Mouse (Mus musculus) megakaryocyte, adult 5-6 weeks (primary cell): Measurements from ENCODE around the gene Mical3. TPM values are rescaled to one million over a fixed set of nuclear protein-coding genes. Genes with fewer than 3 reads are reported as not detected.

ENCODE experiments used
- ATAC-seq: 2 replicates; pipeline ENCODE4 v1.8.0; 2016; ENCODE audit warnings: mild to moderate bottlenecking, inconsistent platforms; ENCODE audit not compliant: poor library complexity, severe bottlenecking
- total RNA-seq, 2 experiments: library from RNA; stranded (forward) in 1 of 2; stranded (reverse) in 1 of 2; fragments of 153-499, 151-499 nt in 1 of 2; fragments of 221-1000, 200-1000 nt in 1 of 2; gene quantifications; 2 replicates each; pipeline versions ENCODE4 v1.2.3 to v1.2.4; 2015 to 2017

Mical3 gene
- total RNA-seq, 2 experiments from 2014 or later: 2.4 to 7.7 TPM

DNA sequence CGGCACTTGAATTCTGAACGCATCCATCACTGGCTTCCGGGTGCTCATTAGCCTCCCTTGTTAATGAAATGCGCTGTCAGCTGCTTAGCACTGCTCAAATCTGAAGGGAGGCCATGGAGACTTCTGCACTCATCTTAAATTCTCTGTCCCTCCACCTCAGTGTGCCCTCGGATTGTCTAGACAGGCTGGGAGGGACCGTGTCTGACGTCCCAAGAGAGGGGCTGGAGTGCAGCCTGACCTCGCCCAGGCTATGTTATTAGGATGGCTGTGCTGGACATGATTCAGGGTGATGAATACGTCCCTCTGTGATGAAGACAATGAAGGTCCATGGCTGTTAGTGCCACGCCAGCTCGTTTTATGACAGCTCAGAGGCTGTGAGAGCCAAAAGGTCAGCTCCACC, 153.8 kb downstream of the Mical3 start:
- ATAC-seq: no peak

DNA sequence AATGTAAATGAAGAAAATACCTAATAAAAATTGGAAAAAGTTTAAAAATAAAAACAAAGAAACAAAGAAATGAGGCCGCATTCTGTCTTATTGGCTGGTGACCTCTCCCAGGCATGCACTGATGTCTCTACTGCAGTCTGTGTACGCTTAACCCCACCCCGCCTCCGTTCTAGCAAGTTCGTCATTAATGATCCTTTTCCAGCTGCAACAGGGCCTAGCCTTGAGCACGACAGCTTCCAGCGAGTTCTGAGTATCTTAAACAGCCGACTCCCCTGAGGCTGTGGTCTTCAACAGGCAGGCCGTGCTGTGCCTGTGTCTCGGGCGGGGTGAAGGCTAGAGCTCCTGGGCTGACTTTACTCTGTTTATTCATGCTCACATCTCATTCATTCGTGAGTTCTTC, 154.7 kb downstream of the Mical3 start:
- no peak for ATAC-seq

DNA sequence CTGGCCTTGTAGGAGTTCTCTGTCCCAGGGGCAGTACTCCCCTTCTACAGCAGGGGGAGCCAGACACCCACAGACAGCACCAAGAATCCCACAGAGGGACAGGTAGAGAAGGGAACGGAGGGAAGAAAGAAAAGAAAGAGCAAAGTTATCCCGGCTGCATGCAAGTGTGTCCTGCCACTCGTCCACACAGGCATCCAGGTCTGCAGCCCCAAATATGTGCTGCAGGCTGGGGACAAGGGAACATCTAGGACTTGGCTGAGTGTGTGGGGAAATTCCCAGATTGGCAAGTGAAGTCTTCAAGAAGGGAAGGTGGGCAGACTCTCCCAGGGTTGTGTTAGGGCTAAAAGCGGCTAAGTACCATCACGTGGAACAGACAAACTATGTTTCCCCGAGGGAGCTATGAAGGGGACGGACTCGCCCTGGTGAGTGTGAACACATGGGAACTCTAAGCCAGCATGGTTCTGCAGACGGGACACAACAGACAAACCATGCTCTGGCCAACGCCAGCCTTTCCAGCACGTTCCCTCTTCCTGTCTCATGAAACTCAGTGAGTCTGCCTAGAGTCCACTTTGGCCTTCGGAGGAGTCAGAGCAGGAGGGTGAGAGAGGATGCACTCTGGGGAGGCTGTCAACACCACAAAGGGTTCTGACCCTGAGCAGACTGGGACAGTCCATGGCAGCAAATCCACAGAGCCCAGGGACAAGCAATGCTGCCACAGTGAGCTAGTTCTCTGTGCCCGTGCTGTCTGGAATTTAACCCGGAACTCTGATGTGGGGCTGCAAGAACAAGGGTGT, 158.8 kb downstream of the Mical3 start:
- peak; percentile 98 for ATAC-seq

DNA sequence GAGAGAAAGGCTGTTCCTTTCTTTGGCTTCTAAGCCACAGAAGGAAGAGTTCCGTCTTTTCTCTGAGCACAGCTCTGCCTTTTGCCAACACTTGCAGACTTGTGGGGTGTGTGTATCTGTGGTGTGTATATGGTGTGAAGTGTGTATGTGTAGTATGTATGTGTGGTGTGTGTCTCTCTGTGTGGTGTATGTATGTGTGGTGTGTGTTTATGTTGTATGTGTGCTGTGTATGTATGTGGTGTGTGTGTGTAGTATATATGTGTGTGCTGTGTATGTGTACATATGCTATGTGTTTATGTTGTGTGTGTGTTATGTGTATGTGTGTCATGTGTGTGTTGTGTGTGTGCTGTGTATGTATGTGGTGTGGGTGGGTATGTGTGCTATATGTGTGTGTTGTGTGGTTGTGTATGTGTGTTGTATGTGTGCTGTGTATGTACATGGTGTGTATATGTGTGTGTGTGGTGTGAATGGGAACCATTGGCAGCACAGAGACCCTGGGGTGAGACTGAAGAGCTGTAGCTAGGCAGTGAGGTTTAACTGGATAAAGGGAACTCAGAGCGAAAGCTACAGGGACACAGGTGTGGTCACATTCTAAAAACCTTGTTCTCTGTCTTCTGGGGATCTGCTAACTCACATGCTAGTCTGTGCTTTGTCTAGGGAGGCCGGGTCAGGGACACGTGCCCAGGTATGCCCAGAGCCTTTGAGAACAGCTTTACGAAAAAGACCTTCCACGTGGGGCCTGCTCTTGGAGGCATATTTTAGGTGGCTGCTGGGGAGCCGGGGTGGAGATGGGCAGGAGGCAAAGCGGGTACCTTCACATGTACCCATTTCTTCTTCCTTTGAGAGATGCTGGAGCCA, 159.6 kb downstream of the Mical3 start:
- peak; percentile 33; the same call in 1 of the 2 replicates for ATAC-seq

DNA sequence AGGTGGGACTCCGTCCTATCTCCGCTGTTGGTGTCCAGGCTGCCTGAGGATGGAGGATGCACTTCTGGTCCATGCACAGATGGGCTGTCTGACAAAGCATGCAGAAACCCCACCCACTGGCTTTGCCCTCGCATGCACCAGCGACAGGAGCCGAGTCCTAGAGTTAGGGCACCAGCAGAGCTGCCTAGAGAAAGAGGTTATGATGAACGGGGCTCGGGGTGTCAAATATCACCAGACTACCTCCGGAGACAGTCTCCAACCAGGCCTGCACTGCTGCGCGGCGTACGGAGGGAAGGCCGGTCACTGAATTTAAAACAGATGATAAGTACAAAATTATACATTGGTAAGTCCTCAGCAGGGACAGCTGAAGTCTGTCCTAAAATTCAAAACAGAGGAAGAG, 165.0 kb downstream of the Mical3 start:
- ATAC-seq: no peak

DNA sequence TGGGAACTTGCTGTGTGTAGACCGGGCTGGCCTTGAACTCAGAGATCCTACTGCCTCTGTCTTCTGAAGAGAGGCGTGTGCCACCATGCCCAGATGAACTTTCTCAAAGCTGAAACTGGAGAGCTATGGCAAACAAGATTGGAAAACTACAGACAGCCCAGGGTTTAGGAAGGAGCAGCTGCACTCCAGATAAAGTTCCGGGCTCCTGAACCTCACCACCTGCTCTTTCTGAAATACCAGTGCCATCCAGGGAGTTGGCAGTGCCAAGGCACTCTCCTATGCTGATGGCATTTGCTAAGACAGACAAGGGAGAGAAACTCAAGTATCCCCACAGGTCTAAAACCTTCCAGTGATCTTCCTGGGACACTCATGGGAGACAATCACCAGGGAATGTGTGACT, 166.6 kb downstream of the Mical3 start:
- ATAC-seq: no peak

DNA sequence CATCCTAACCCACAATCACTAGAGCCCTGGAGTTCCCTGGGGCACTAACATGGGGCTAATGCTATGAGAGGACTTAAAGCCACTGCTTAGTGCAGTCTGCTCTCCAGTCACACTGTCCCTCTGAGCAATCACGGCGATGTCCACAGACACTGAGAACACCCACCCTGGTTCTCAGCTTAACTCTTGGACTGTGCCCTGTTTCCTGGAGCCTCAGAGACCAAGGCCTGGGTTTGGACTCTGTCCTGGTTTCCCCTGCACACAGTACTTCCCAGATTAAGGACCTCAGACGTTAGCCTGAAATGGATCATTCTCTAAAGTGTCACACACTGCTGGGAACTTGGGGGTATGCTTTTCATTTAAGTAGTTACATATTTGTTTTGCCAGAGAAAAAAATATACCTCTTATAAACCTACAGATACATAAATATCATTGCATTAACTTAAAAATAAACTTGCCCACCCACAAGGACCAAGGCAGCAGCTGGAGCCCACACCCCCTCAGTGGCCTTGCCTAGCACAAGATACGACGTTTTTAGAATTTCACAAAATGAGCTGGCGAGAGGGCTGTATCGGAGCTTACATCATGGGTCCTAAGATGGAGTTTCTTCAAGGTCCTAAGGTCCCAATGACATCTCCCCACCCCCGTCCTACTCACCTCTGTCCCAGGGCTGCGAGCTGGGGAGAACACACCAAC, 170.3 kb downstream of the Mical3 start:
- no peak for ATAC-seq

DNA sequence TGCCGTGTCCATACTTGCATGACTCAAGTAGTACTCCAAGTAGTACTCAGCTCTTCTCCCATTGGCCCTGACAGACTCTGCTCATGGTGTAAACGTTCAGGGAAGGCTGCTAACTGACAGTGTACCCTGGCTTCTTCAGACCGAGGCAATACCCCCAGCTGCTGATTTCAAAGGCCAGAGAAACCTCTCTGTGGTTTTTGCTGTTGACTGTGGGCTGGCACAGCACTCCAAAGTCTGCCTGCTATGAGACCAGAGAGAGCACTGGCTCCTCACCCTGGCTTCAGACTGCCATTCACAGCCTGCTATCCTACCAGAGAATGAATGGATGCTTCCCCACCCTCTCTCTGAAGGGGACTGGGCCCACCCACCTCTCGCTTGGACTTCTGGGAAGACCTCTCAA, 173.5 kb downstream of the Mical3 start:
- ATAC-seq: no peak

DNA sequence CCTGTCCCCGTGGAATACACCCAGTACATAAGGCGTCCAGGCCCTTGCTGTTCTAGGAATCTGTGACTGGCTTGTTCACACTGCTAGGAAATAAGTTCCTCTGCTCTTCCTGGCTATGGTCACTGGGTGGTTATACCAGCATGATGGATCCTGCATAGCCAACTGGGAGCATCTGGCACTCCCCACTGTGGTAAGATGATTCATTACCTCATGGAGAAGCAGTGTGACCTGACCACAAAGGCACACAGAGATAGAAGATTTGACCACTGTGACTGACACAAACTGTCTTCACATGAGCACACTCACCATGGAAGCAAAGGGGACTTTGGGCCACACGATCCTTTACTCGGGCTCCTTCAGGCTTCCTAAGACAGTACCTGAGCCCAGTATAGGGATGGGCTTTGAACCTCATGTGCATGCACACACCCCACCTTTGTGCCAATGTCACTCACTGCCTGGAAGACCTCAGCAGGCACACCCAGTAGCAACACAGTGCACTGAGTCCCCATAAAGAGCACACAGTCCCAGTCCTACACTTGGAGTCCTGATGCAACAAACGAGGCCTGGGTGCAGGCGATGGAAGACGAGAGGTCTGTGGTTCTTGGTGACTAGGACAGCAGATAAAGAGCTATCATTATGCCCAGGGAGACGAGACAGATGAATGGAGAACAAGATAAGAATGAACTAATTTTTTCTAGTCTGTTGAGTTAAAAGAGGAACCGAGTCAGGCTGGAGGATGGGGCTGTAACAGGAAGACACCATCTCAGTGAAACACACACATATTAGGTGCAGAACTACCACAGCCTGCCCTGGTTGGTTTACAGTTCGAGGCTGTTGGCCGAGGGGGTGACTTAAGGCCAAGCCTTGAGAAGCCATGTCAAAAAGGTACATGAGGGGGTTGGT, 174.3 kb downstream of the Mical3 start:
- ATAC-seq: peak; percentile 56

DNA sequence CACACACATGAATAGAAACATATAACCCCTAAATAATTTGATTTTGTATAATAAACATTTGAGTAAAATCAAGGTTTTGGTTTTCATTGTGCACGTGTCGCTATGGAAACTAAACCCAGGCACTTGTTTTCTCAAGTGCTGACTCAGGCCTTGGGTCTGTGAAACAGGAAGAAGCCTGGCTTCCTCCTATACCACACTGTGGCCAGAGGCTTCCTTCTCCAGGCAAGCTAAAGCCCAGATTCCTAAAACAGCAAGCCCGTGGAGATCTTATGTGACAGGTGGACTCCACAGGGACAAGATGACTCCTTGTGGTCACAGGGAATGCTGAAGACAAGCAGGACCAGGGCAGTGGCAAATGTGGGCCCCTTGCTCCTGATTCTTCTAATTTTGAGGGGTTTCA, 175.6 kb downstream of the Mical3 start:
- peak; percentile 75 for ATAC-seq

DNA sequence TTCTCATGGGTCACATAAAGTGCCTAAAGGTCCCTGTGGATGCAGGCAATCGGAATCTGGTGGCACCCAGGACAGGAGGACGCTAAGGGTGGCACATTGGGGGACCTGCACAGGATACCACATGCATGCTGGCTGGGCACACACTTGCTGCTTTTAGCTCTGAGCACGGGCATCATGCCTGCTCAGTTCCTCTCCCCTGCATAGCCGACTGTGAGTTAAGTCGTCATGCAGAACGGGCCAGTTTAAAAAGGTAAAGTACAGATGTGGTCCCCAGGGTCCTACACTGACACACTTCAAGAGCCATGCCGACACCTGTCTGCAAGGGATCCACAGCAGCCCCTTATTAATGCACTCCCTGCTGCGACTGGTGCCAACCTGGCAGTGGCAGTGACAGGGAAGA, 176.6 kb downstream of the Mical3 start:
- peak; percentile 12 for ATAC-seq

DNA sequence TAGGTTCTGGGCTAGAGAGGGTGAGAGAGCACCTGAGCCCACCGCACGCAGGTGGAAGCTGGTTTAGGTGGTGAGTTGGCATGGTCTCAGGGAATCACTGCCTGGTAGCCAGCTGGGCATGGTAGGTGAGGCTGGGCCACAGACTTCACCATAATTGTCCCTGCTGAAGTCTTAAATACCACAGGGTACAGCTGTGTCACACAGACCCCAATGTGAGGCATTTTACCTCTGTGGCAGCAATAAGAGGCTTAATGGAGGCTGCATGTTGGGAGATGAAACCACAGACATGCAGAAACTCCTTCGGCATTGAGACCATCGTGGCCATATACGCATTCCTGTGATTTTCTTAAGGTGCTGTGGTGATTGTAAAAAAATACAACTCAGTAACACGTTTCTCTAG, 178.3 kb downstream of the Mical3 start:
- ATAC-seq: no peak

DNA sequence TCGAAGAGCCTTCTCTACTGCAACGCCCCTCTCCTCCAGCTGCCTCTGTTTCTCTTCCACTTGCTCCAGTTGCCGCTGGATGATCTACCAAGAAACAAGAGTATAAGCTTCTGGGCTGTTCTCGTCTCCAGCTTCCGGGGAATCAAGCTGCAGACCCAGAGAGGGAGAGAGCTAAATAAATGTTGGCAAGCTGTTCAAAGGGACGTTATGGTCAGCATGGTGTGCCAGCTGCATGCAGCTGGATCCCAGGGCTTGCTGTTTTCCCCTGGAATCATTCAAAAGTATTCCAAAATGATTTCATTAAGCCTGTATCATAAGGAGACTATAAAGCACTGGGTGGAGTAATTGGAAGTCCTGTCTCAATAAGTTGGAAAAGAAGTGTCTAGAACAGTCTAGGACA, 179.5 kb downstream of the Mical3 start:
- ATAC-seq: no peak

DNA sequence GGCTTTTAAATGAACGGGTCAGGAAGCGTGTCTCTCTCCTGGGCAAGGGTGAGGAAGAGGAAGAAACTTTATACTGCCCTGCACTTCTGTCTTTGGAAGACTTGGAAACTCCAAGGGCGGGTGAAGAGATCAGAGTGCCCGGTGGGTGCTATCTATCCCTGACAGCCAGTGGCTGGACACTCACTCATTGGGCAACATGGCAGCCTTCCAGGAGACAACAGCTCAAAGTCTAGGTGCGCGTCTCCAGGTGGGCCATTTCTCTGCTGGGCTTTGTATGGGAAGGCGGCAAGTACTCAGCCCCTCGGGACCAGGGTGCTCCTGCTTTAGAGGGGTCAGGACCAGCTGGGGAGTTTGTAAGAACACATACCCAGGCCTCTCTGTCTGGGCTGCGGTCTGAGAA, 185.3 kb downstream of the Mical3 start:
- no peak for ATAC-seq

DNA sequence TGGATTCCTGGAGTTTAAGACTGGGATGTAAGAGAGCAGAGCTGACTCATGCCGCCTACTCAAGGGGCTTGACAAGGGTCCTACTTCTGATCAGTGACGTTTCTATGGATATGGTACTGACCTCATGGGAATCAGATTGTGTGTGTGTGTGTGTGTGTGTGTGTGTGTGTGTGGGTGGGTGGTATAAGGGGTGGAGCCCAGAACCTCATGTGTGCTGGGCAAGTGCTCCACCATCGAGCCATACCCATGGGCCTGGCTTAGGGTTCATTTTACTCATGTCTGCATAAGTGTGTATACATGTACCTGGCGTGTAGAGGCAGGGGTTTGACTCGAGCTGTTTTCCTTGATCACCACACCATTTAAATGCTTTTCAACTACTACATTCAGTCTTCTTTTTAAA, 186.8 kb downstream of the Mical3 start:
- ATAC-seq: no peak

DNA sequence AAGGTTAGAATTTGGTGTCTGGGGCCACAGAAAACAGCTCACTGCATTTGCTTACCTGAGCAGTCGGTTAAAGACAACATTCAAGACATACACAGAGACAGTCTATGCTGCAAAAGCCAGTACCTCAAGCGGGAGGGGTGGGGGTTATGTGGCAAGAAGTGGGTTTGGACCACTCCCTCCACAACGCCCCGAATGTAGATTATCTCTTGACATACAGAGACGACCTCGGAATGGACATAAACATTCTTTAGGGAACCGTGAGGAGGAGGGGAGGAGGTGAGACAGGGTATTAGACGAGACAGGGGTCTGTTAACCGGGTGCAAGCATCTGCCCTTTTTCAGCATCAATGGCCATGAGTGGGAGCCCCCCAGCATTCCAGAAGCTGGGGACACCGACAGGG, 187.2 kb downstream of the Mical3 start:
- ATAC-seq: no peak

DNA sequence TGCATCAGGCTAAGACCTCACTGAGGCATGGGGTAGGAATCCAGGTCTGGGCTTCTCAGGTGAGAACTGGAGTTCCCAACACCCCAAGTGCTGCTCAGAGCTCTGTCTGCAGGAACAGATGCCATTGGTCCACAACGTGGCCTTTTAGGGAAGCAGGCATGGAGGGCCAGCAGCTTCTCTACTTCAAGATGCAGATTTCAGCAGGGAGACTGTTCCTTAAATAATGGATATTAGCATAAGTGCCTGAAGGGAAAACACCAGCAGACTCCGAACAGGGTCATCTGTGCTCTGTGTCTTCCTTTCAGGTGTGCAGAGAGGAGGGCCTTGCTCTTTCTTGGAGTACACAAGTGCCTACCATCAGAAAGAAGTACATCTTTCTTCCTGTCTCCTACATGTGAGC, 187.7 kb downstream of the Mical3 start:
- ATAC-seq: no peak

DNA sequence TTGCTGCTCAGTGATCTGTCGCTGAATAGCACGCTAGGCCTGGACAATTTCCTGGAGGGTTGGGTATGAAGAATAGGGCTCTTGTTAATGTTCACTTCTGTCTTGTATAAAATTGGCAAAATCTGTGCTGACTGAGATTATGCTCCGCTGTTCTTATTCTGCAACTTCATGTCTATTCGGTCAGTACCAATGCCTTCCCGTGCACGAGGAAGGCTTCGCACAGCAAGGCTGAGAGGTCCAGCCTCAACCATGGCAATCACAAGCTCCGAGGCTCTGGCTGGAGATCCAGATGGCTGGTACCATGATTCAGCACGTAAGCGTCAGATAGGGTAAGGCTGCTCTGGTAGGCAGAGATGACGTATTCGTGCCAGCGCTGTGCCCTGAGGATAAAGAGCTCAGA, 189.2 kb downstream of the Mical3 start:
- no peak for ATAC-seq

DNA sequence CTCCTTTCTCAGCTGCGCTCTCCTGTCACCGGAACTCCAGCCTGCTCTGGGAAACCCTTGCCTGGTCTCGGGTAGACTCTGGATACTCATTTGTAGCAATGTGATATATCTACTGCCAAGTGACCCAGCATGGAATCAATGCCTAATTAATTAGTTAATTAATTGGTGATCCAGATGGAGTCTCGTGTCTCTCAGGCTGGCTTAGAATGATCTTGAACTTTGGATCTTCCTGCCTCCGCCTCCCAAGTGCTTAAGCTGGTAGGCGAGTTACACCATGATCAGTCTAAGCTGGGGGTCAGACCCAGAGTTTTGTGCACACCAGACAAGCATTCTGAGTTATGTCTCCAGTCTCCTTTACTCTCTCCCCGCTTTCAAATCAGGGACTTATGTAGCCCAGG, 189.7 kb downstream of the Mical3 start:
- ATAC-seq: no peak

DNA sequence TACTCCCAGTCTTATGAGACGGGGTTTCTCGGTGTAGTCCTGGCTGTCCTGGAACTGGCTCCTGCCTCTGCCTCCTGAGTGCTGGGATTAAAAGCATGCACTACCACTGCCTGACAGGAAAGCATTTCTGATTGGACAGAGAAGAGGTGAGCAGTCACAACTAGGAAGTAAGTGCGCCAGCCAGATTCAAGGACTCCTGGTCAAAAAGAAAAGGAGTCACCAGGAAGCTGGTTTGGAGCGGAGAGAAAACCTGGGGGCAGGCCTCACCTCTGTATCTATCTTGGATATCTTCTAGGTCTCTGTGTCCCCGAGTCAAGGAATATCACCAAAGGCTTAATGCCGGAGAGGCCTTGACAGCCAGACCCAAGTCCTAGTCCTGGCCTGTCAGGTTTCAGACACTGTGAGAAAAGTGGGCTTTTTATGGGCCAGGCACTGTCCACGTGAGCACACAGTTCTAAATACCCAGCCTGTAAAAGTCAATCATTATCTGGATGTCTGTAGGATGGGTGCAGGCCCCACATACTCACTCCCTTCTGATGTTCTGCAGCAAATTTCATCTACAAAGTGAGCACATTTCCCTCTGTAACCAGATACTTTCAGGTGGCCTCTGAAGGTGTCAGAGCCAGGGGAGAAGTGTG, 190.2 kb downstream of the Mical3 start:
- ATAC-seq: no peak
